Mouse (Mus musculus) heart, adult 18-20 months (tissue): ENCODE measurements around the gene Fam124a. TPM values are rescaled to one million over a fixed set of nuclear protein-coding genes. Genes with fewer than 3 reads are reported as not detected.
A peak's percentile ranks its signal among the peaks of the same experiment; 100 is the strongest.

ENCODE experiments used
- DNase-seq, 2 experiments: peaks; one replicate each; pipeline ENCODE4 v3.0.0; 2021 to 2022; ENCODE audit warnings: mixed read lengths in 1 of 2
- total RNA-seq, 2 experiments: library from RNA; stranded (reverse); gene quantifications; 2 replicates each; pipeline ENCODE4 v1.2.3; 2021

Fam124a gene
- total RNA-seq, 2 experiments from 2014 or later = 3.8 to 3.9 TPM

GRCm38 (mm10) chr14:62574906-62575305, 19.4 kb downstream of the Fam124a start:
- DNase-seq = no peak

GRCm38 (mm10) chr14:62575862-62576261, 20.3 kb downstream of the Fam124a start:
- no peak for DNase-seq

- no peak for DNase-seq
These were observed 25.4 kb downstream of the Fam124a start for GRCm38 (mm10) chr14:62580945-62581344.

- no peak for DNase-seq
These were observed 26.2 kb downstream of the Fam124a start for GRCm38 (mm10) chr14:62581768-62582167.

GRCm38 (mm10) chr14:62584637-62585036, 29.1 kb downstream of the Fam124a start:
- DNase-seq = no peak

- no peak for DNase-seq
These were observed 29.8 kb downstream of the Fam124a start for GRCm38 (mm10) chr14:62585338-62585737.

- no peak for DNase-seq
These were observed 44.6 kb downstream of the Fam124a start for GRCm38 (mm10) chr14:62600109-62600522.

- DNase-seq = no peak
These were observed 46.7 kb downstream of the Fam124a start for GRCm38 (mm10) chr14:62602271-62602670.

GRCm38 (mm10) chr14:62602869-62603268, 47.3 kb downstream of the Fam124a start:
- no peak for DNase-seq

GRCm38 (mm10) chr14:62607791-62608196, 52.3 kb downstream of the Fam124a start:
- no peak for DNase-seq

- DNase-seq = no peak
These were observed 54.4 kb downstream of the Fam124a start for GRCm38 (mm10) chr14:62609904-62610303.

GRCm38 (mm10) chr14:62622393-62622792, 66.9 kb downstream of the Fam124a start:
- no peak for DNase-seq

- no peak for DNase-seq
These were observed 72.4 kb downstream of the Fam124a start for GRCm38 (mm10) chr14:62627951-62628350.

GRCm38 (mm10) chr14:62637436-62638344, 82.2 kb downstream of the Fam124a start:
- DNase-seq = peak; percentile 23 to 25

- no peak for DNase-seq
These were observed 82.8 kb downstream of the Fam124a start for GRCm38 (mm10) chr14:62638345-62638702.

GRCm38 (mm10) chr14:62639111-62639510, 83.6 kb downstream of the Fam124a start:
- peak; percentile 30 to 49 for DNase-seq

- DNase-seq = no peak
These were observed 84.0 kb downstream of the Fam124a start for GRCm38 (mm10) chr14:62639551-62639950.

- peak in 1 of 2 experiments; percentile 25 for DNase-seq
These were observed 84.9 kb downstream of the Fam124a start for GRCm38 (mm10) chr14:62640396-62640795.

- peak in 1 of 2 experiments; percentile 21 for DNase-seq
These were observed 86.8 kb downstream of the Fam124a start for GRCm38 (mm10) chr14:62642368-62642767.

- no peak for DNase-seq
These were observed 92.9 kb downstream of the Fam124a start for GRCm38 (mm10) chr14:62648405-62648804.

- no peak for DNase-seq
These were observed 94.8 kb downstream of the Fam124a start for GRCm38 (mm10) chr14:62650376-62650775.

- no peak for DNase-seq
These were observed 96.2 kb downstream of the Fam124a start for GRCm38 (mm10) chr14:62651771-62652170.

GRCm38 (mm10) chr14:62655996-62656395, 100.5 kb downstream of the Fam124a start:
- no peak for DNase-seq

- no peak for DNase-seq
These were observed 101.9 kb downstream of the Fam124a start for GRCm38 (mm10) chr14:62657469-62657868.
